Mouse (Mus musculus) heart, postnatal 0 days (tissue): ENCODE data around the gene Il1r1.
"Not testable (repeated sequence)": the region's sequence is repeated elsewhere in the genome, so short reads cannot be mapped to it uniquely, and the experiment has no call there.

Experiments used
- CTCF ChIP-seq: IDR thresholded peaks from 2 replicates; pipeline ENCODE4 v1.5.1; 2016; ENCODE audit warnings: antibody characterized with exemption, control low read depth, low read depth
- EP300 ChIP-seq: IDR thresholded peaks from 2 replicates; pipeline ENCODE4 v1.6.1; 2016; ENCODE audit warnings: antibody characterized with exemption, low read depth

DNA sequence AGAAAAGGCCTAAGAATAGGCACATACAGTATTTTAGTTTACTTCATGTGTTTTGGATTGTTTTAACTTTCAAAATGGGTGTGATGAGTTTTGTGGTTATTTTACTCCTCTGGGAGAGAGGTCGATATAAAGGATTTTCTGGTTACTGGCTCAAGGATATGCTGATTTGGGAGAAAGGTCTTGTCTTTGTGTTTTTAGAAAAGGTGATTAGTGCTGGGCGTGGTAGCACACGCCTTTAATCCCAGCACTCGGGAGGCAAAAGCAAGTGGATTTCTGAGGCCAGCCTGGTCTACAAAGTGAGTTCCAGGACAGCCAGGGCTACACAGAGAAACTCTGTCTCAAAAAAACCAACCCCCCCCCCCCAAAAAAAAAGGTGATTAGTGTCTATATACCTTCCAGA is 79.4 kb downstream of the Il1r1 start:
- TF ChIP-seq CTCF, EP300: not testable (repeated sequence)
